Mouse (Mus musculus) lung, postnatal 0 days (tissue): Measurements from ENCODE around the gene Lhx5.

Experiments used
- CTCF ChIP-seq: IDR thresholded peaks from 2 replicates; pipeline ENCODE4 v1.5.1; 2016; ENCODE audit warnings: antibody characterized with exemption, mild to moderate bottlenecking
- EP300 ChIP-seq: IDR thresholded peaks from 2 replicates; pipeline ENCODE4 v1.6.1; 2016; ENCODE audit warnings: antibody characterized with exemption, mild to moderate bottlenecking, control low read depth

GRCm38 (mm10) chr5:120447305-120447704 lies 15.8 kb downstream of the Lhx5 start:
- TF ChIP-seq CTCF = no peak
- no peak for TF ChIP-seq EP300
